Mouse (Mus musculus) embryonic facial prominence, embryonic 12.5 days (tissue): ENCODE data around the gene Rab43. TPM values are rescaled to one million over a fixed set of nuclear protein-coding genes. Genes with fewer than 3 reads are reported as not detected.
A peak's percentile ranks its signal among the peaks of the same experiment; 100 is the strongest.

Experiments
- ATAC-seq: fragments of 200-750 bp; cut with Nextera tagmentation; 2 replicates; pipeline ENCODE4 v1.8.0; 2017; ENCODE audit not compliant: insufficient number of reproducible peaks, insufficient read depth, low FRiP score, low TSS enrichment
- H3K27ac ChIP-seq: fragments of 300-500 bp; sonication (generic); 2 replicates; pipeline ENCODE4 v1.5.1; 2016; ENCODE audit warnings: mild to moderate bottlenecking
- H3K27me3 ChIP-seq: fragments of 300-500 bp; sonication (generic); 2 replicates; pipeline ENCODE4 v1.6.1; 2016; ENCODE audit warnings: mild to moderate bottlenecking, moderate library complexity
- H3K36me3 ChIP-seq: fragments of 300-500 bp; sonication (generic); 2 replicates; pipeline ENCODE4 v1.6.1; 2016; ENCODE audit warnings: mild to moderate bottlenecking
- H3K4me1 ChIP-seq: fragments of 300-500 bp; sonication (generic); 2 replicates; pipeline ENCODE4 v1.6.1; 2016
- H3K4me2 ChIP-seq: fragments of 300-500 bp; sonication (generic); replicated peaks from 2 replicates; pipeline ENCODE4 v1.6.1; 2016; ENCODE audit warnings: mild to moderate bottlenecking, moderate library complexity
- H3K4me3 ChIP-seq: fragments of 300-500 bp; sonication (generic); 2 replicates; pipeline ENCODE4 v1.5.1; 2016; ENCODE audit warnings: mild to moderate bottlenecking
- H3K9ac ChIP-seq: fragments of 300-500 bp; sonication (generic); 2 replicates; pipeline ENCODE4 v1.6.1; 2016; ENCODE audit warnings: mild to moderate bottlenecking, moderate library complexity
- H3K9me3 ChIP-seq: fragments of 300-500 bp; sonication (generic); 2 replicates; pipeline ENCODE4 v1.6.1; 2016; ENCODE audit warnings: mild to moderate bottlenecking, moderate library complexity
- WGBS: fragments of 180-500 bp; shearing (Covaris S2); methylation state at CpG from one replicate; pipeline ENCODE4 v1.1.7; 2016; 5-methylcytosine and 5-hydroxymethylcytosine counted together
- polyA plus RNA-seq: library from polyadenylated mRNA; unstranded; fragments of >200 nt; fragmentation: Nextera tagmentation; extraction: Ambion mirVana; gene quantifications from 2 replicates; pipeline ENCODE4 v1.2.1, GENCODE M21; 2016

Rab43 gene
- polyA plus RNA-seq, result 10.8 and 12.0 TPM in 2 replicates

- under 1% methylated on average over 25 of the region's 56 CpGs for WGBS
- Histone ChIP-seq H3K4me2 (peak within 1 kb of the TSS; percentile 93), H3K4me3 (peak within 1 kb of the TSS; percentile 74), H3K36me3 (peaks cover 21% of the 10 kb centered on the region), H3K9ac (peak within 1 kb of the TSS; percentile 77), H3K4me1 (peaks cover 9% of the 10 kb centered on the region; the same call in 1 of the 2 replicates), H3K27ac (peak within 1 kb of the TSS; percentile 67), H3K27me3 (no peaks in the 10 kb centered on the region), H3K9me3 (no peaks in the 10 kb centered on the region)
- ATAC-seq, result peak; percentile 93
Measured at GRCm38 (mm10) chr6:87811675-87812338, at the start of gene Rab43. Gene Rab43, minus strand, starts transcription at chr6:87812164.

DNA sequence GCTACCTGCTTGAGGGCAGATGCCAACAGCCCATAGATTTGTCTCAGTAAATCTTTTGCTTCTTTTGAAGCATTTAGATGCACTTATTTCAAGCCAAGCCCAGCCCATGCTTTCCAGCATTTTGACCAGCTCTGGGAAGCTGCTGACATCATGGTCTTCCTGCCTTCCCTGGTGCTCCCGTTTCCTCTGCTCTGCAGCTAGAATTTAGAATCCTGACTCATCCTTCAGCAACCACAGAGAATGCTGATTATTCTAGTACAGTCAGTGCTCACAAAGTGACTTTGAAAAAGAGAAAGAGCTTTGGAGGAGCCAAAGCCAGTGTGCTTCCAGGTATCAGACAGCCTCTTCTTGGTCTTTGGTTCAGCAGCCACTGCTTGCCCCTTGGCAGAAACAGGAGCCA is 45.1 kb upstream of the Rab43 start:
- no peak overlapping the region for H3K9ac ChIP-seq
- no peak overlapping the region for H3K4me2 ChIP-seq
- WGBS, result 53% methylated on average over 1 of the region's 1 CpGs
- H3K4me1 ChIP-seq, result no peaks in the 10 kb centered on the region
- H3K27ac ChIP-seq, result no peak overlapping the region
- H3K4me3 ChIP-seq, result no peak overlapping the region
- no peaks in the 10 kb centered on the region for H3K27me3 ChIP-seq
- no peaks in the 10 kb centered on the region for H3K9me3 ChIP-seq
- H3K36me3 ChIP-seq, result no peaks in the 10 kb centered on the region
- no peak for ATAC-seq

DNA sequence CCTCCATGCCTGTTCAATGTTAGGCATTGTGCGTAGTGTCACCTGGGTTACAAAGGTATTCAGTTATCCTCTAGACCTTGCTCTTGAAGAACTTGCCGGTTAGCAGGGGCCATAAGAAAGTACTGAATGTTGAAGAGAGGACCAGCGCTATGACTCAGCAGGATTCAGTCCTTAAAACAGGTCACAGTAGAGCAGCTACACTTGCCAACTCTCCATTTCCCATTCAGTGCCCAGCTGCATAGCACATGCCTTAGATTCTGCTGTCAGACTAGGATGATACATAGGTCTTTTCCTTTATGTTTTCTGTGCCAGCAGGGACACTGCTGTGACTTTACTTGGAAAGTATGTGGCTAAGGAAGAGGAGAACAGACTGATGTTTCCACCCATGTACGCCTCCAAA is 41.5 kb upstream of the Rab43 start:
- Histone ChIP-seq H3K4me2 (no peak overlapping the region), H3K27ac (no peak overlapping the region), H3K27me3 (no peaks in the 10 kb centered on the region), H3K9ac (no peak overlapping the region), H3K4me1 (peaks cover 6% of the 10 kb centered on the region), H3K4me3 (no peak overlapping the region), H3K9me3 (no peaks in the 10 kb centered on the region), H3K36me3 (0 out of 2 replicates have a peak, but pooled peaks cover 3% of the 10 kb centered on the region)
- no peak for ATAC-seq
- WGBS, result 88% methylated on average over 4 of the region's 4 CpGs

GRCm38 (mm10) chr6:87851871-87852270 is 39.9 kb upstream of the Rab43 start:
- no peak overlapping the region for H3K4me2 ChIP-seq
- 81% methylated on average over 6 of the region's 6 CpGs for WGBS

DNA sequence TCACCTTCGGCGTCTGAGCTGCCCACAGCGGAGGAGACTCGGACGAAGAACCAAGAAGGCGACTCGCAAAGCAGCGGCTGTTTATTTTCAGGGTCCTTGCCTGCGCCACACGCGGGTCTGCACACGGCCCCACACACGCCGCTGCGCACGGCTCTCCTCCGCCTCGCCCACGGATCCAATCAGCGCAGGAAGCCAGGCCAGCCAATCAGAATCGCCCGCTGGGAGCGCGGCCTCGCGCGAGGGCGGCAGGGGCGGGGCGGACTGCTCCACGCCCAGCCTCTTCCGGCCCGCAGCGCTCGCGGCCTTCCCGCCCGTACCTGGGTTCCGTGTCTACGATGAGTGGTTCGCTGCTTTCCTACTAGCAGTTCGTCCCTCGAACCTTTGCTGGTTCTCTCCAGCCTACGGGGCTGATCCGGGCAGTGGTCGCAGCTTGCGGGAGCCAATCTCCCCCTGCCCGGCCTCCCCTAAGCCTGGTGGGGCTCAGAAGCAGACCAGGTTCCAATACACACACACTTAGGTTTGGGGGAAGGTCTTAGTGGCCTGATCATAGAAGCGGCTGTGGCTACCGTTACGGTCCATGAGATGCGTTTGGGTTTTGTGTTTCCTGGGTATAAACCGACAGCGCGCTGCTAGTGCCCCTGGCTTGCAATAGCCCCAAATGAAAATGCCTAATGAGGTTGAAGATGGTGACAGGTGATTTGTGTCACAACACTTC is 39.1 kb upstream of the Rab43 start, which contains the start of gene Cnbp:
TSS of gene Cnbp (minus strand) at position 207 of the 715 bp plus-strand sequence.
- Histone ChIP-seq H3K27ac (peak within 1 kb of the TSS; percentile 96), H3K9me3 (no peaks in the 10 kb centered on the region), H3K9ac (peak within 1 kb of the TSS; percentile 100), H3K27me3 (no peaks in the 10 kb centered on the region), H3K4me2 (peak within 1 kb of the TSS; percentile 74), H3K36me3 (0 out of 2 replicates have a peak, but pooled peaks cover 10% of the 10 kb centered on the region), H3K4me1 (peaks cover 24% of the 10 kb centered on the region), H3K4me3 (peak within 1 kb of the TSS; percentile 100)
- peak; percentile 96 for ATAC-seq
- WGBS, result under 1% methylated on average over 52 of the region's 55 CpGs

More at GRCm38 (mm10) chr6:87851871-87852270, 39.9 kb upstream of the Rab43 start:
- Histone ChIP-seq H3K36me3 (0 out of 2 replicates have a peak, but pooled peaks cover 8% of the 10 kb centered on the region), H3K27ac (no peak overlapping the region), H3K9ac (no peak overlapping the region), H3K4me3 (no peak overlapping the region), H3K27me3 (no peaks in the 10 kb centered on the region), H3K9me3 (no peaks in the 10 kb centered on the region), H3K4me1 (peaks cover 21% of the 10 kb centered on the region)
- no peak for ATAC-seq

DNA sequence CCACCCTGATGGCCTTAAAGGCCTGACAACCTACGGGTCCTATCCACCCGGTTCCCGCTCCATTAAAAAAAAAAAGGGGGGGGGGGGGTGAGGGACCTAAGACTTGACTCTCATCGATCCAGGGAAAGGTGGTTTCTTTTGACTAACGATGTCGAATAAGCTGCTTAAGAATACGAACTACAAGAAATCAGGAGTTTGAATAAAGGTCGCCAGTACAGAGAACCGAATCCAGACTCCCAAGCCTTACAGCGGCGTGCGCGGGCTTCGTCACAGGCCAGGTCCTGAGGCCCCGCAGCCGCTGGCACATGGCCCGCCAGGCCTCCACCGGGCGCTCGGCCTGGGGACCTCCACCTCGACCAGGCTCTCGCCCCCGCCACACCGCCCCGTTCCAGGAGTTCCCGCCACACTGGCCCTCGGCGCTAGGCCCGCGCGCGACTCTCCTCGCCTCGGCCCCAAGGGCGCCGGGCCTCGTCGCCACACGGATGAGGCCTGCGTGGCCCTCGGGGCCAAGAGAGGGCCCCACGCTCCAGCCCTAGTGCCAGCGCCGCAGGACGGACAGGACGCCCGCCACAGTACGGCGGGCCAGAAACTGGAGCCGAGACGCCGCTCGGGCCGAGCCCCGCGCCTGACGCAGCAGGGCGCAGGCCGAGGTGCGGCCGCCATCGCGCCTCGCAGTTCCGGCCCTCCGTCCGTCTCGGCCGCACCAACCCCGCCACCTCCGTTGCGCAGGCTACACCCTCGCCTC is 38.4 kb upstream of the Rab43 start:
- peak overlapping the region; percentile 74 for H3K4me2 ChIP-seq
- peak overlapping the region; percentile 100 for H3K9ac ChIP-seq
- peaks cover 24% of the 10 kb centered on the region for H3K4me1 ChIP-seq
- H3K27ac ChIP-seq, result peak overlapping the region; percentile 96
- H3K36me3 ChIP-seq, result peaks cover 14% of the 10 kb centered on the region
- H3K27me3 ChIP-seq, result no peaks in the 10 kb centered on the region
- peak overlapping the region; percentile 100 for H3K4me3 ChIP-seq
- ATAC-seq, result peak; percentile 78
- under 1% methylated on average over 73 of the region's 73 CpGs for WGBS
- H3K9me3 ChIP-seq, result no peaks in the 10 kb centered on the region

- H3K36me3 ChIP-seq, result peaks cover 20% of the 10 kb centered on the region
- H3K4me1 ChIP-seq, result peaks cover 24% of the 10 kb centered on the region
- no peaks in the 10 kb centered on the region for H3K9me3 ChIP-seq
- peak overlapping the region; percentile 96 for H3K27ac ChIP-seq
- H3K27me3 ChIP-seq, result no peaks in the 10 kb centered on the region
- H3K9ac ChIP-seq, result peak overlapping the region; percentile 100
- H3K4me3 ChIP-seq, result peak overlapping the region; percentile 100
- no peak for ATAC-seq
- WGBS, result under 1% methylated on average over 8 of the region's 8 CpGs
- H3K4me2 ChIP-seq, result peak overlapping the region; percentile 74
Measured at GRCm38 (mm10) chr6:87849780-87850154, 37.8 kb upstream of the Rab43 start.

GRCm38 (mm10) chr6:87846813-87847212 is 34.8 kb upstream of the Rab43 start:
- H3K4me3 ChIP-seq, result no peak overlapping the region
- no peaks in the 10 kb centered on the region for H3K27me3 ChIP-seq
- H3K9ac ChIP-seq, result no peak overlapping the region
- 72% methylated on average over 1 of the region's 1 CpGs for WGBS
- peaks cover 46% of the 10 kb centered on the region for H3K36me3 ChIP-seq
- no peak overlapping the region for H3K27ac ChIP-seq
- ATAC-seq, result no peak
- H3K4me1 ChIP-seq, result peaks cover 24% of the 10 kb centered on the region
- H3K4me2 ChIP-seq, result no peak overlapping the region
- H3K9me3 ChIP-seq, result no peaks in the 10 kb centered on the region

- no peak overlapping the region for H3K4me2 ChIP-seq
Measured at GRCm38 (mm10) chr6:87845031-87845695, 33.2 kb upstream of the Rab43 start.

DNA sequence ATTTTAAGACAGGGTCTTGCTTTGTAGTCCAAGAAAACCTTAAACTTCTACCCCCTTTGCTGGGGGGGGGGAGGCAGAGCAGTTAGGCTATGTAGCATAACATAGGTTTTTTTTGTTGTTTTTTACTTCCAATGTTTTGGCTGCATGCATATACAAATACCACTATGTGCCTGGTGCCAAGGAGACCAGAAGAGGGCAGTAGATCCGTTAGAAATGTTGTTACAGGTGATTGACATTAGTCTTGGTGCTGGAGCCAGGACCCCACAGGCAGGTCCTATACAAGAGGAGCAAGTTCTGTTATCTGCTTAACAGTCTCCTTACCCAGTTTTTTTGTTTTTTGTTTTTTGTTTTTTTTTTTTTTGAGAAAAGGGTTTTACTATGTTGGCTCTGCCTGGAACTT is 30.3 kb upstream of the Rab43 start:
- H3K9me3 ChIP-seq, result no peaks in the 10 kb centered on the region
- WGBS, result 15% methylated on average over 1 of the region's 1 CpGs
- H3K4me2 ChIP-seq, result no peak overlapping the region
- H3K27me3 ChIP-seq, result no peaks in the 10 kb centered on the region
- H3K27ac ChIP-seq, result no peak overlapping the region
- no peak overlapping the region for H3K4me3 ChIP-seq
- no peak for ATAC-seq
- H3K9ac ChIP-seq, result no peak overlapping the region
- H3K4me1 ChIP-seq, result peaks cover 11% of the 10 kb centered on the region; the same call in 1 of the 2 replicates
- peaks cover 44% of the 10 kb centered on the region for H3K36me3 ChIP-seq

More at GRCm38 (mm10) chr6:87845031-87845695, 33.2 kb upstream of the Rab43 start:
- Histone ChIP-seq H3K27ac (no peak overlapping the region), H3K27me3 (no peaks in the 10 kb centered on the region), H3K9ac (no peak overlapping the region), H3K4me3 (no peak overlapping the region), H3K4me1 (peaks cover 24% of the 10 kb centered on the region), H3K36me3 (peaks cover 49% of the 10 kb centered on the region), H3K9me3 (no peaks in the 10 kb centered on the region)
- no peak for ATAC-seq
- 92% methylated on average over 13 of the region's 13 CpGs for WGBS

- H3K27ac ChIP-seq, result no peak overlapping the region
- H3K4me3 ChIP-seq, result no peak overlapping the region
- peaks cover 40% of the 10 kb centered on the region for H3K36me3 ChIP-seq
- no peak overlapping the region for H3K9ac ChIP-seq
- H3K4me2 ChIP-seq, result no peak overlapping the region
- ATAC-seq, result no peak
- 81% methylated on average over 8 of the region's 8 CpGs for WGBS
- no peaks in the 10 kb centered on the region for H3K27me3 ChIP-seq
- no peaks in the 10 kb centered on the region for H3K9me3 ChIP-seq
- peaks cover 6% of the 10 kb centered on the region; the same call in 1 of the 2 replicates for H3K4me1 ChIP-seq
Measured at GRCm38 (mm10) chr6:87841635-87842034, 29.7 kb upstream of the Rab43 start.
